Mouse (Mus musculus): ENCODE data around the gene Emc6. TPM values are rescaled to one million over a fixed set of nuclear protein-coding genes. Genes with fewer than 3 reads are reported as not detected.

Gene Emc6
- total RNA-seq (2023) = 10 to 100 TPM; 45.0 to 48.6 TPM

DNA sequence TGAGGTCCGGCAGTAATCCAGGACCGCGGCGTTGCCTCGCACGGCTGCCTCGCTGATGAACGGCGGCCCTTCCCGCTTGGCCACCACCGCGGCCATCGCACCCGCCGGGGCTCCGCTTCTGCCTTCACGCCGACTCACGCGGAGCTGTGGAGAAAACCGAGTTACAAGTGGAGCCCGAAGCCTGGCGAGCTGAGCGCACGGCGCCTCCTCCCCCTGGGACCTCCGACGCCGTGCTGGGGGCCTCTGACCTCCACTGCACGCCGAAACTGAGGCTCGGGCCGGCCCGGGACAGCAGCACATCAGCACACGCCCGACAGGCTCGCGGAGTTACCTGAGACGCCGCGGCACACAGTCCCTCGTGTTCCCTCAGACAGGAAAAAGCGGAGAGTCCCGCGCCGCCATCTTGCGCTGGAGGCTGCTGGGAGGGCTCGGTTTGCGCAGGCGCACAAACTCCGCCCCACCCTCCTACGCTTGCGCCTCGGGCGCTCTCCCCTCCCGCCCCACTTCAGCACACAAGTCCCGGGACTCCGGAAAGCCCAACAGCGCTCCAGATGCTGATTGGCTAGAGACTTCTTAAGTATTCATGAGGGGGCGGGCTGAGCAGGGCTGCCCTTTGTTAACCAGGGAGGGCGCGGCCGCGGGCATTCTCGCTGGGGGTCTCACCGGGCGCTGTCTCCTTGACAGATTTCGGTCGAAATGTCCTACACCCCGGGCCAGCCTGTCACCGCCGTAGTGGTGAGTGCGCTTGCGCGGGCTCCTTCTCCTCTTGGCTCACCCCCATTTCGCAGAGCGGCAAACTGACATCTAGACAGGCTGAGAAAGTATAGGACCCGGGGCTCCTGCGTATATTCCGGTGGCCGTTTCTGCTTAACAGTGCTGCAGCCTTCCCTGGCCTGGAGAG is at the start of gene Emc6, which contains the start of gene Tax1bp3:
Gene Emc6, minus strand, starts transcription at position 430 of the 901 bp plus-strand sequence.
Gene Tax1bp3, plus strand, starts transcription at position 476 of the 901 bp plus-strand sequence.

GRCm38 (mm10) chr11:73199230-73199712 is 22.4 kb upstream of the Emc6 start, which contains the start of gene Shpk:
Gene Shpk (plus strand): TSS chr11:73199460.

DNA sequence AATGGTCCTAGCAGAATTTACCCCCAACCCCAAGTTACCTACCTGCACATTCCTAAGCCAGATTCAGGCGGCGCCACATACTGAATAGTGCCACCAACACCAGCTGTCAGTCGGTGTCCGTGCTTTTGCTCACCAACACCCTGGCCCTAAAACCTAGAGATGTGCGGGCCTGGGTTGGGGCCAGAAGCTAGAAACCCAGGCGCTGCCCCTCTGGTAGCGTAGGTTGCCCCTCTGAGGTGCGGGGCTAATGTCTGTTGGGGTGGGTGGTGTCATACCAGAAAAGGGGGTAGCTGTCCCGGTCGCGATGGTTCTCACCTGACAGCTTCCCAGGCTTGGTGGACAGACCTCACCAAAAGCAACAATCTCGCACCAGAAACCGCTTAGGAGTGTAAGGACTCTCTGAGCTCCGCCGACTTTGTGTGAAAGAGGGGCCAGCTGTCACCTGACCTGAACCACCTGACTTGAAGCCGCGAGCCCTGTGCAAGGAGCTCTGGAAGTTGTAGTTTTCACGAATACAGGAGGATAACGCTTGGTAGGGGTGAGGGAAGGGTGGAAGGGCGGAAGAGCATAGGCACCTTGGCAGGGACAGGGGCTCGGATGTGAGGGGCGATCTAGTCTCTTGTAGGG is 21.9 kb upstream of the Emc6 start, which contains the start of gene Ctns:
Gene Ctns, minus strand, starts transcription at position 440 of the 627 bp plus-strand sequence.

GRCm38 (mm10) chr11:73159957-73160810 is 16.7 kb downstream of the Emc6 start, which contains the start of gene P2rx5:
Gene P2rx5 (plus strand): TSS chr11:73160421.

DNA sequence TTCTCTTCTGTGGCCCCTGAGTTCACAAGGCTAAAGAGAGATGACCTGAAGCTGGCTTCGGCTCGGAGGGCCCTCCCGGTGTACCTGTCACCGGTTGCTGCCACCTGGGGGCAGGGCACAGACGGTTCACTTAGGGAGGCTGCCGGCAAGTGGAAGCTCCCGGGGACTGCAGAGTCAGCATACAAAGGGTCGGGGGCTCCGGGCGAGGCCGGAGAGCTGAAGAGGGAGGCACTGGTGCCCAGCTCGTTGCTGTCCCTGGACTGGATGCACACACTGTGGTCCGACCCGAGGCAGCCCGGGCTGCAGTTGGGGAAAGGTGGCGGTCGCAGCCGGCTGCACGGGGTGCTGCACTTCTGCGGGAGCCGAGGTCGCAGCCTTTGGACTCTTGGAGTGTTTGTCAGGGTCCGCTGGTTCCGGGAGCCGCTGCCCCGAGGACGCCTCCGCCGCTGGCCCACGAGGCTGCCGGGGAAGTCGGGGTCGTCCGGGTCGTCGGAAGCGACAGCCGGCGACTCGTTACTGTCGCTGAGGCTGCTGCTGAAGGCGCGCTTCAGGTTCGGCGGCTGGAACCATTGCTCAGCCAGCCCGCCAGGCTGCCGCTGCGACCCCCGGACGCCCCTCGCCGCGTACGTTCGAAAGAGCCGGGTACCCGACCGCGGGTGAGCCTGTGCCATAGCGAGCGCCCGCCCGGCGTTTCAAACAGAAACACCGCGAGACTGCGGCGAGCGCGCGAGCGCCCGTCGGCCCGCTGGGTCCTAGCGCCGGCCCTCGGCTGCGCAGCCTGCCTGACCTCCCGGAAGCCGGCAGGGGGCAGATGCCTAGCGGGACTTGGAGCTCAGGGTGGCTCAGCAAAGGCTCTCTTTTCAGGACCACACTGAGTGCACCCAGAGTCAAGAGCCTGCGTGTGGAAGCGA is 39.0 kb downstream of the Emc6 start, which contains the start of gene Haspin:
Gene Haspin, minus strand, starts transcription at position 704 of the 911 bp plus-strand sequence.

Other genes with a start within 250 kb of the Emc6 start
- gene Atp2a3, start 215.9 kb downstream of the Emc6 start, total RNA-seq (2023) = 100 to 1,000 TPM; 226 to 247 TPM
- gene P2rx1, start 177.9 kb downstream of the Emc6 start, total RNA-seq (2023) = 1 to 10 TPM in 1 of 2 experiments, under 1 TPM in 1; 0.73 to 1.5 TPM
- gene Camkk1, start 158.0 kb downstream of the Emc6 start, total RNA-seq (2023) = 1 to 10 TPM; 4.9 to 5.3 TPM
- gene Ncbp3, start 129.3 kb downstream of the Emc6 start, total RNA-seq (2023) = 10 to 100 TPM; 26.4 to 30.1 TPM
- 10 to 100 TPM; 27.3 to 32.7 TPM for gene Itgae, start 86.5 kb downstream of the Emc6 start, total RNA-seq (2023)
- gene Haspin, start 38.7 kb downstream of the Emc6 start, total RNA-seq (2023) = 1 to 10 TPM; 2.6 to 3.0 TPM
- gene P2rx5, start 16.6 kb downstream of the Emc6 start, total RNA-seq (2023) = under 1 TPM in 1 of 2 experiments, not detected in 1; 0.76 TPM
- 1 to 10 TPM; 8.7 to 9.8 TPM for gene Tax1bp3, start within 50 bp of the Emc6 start, total RNA-seq (2023)
- 10 to 100 TPM; 17.6 to 19.5 TPM for gene Ctns, start 22.0 kb upstream of the Emc6 start, total RNA-seq (2023)
- 1 to 10 TPM; 5.7 to 6.6 TPM for gene Shpk, start 22.4 kb upstream of the Emc6 start, total RNA-seq (2023)
- not detected for gene Trpv1, start 57.3 kb upstream of the Emc6 start, total RNA-seq (2023)
- not detected for gene Trpv3, start 90.4 kb upstream of the Emc6 start, total RNA-seq (2023)
- gene Aspa, start 152.6 kb upstream of the Emc6 start, total RNA-seq (2023) = not detected
- not detected for gene Gm49340, start 152.7 kb upstream of the Emc6 start, total RNA-seq (2023)
- not detected for gene Spata22, start 152.7 kb upstream of the Emc6 start, total RNA-seq (2023)
- not detected for gene Olfr20, start 173.7 kb upstream of the Emc6 start, total RNA-seq (2023)
- gene Olfr376, start 194.2 kb upstream of the Emc6 start, total RNA-seq (2023) = not detected
- gene Olfr1, start 222.6 kb upstream of the Emc6 start, total RNA-seq (2023) = not detected

Data from T-cell, adult 66 days (primary cell).